Mouse (Mus musculus): ENCODE results near the gene 4930469K13Rik. TPM values are rescaled to one million over a fixed set of nuclear protein-coding genes. Genes with fewer than 3 reads are reported as not detected.
A peak's percentile ranks its signal among the peaks of the same experiment; 100 is the strongest.

Gene 4930469K13Rik
- polyA plus RNA-seq, 1 experiment from 2014 or later: 16.5 TPM

GRCm38 (mm10) chr11:34086164-34086751, 12.1 kb downstream of the 4930469K13Rik start:
- Histone ChIP-seq H3K4me3 (replicated peaks; ENCODE audit: low read length) (no peak overlapping the region), H3K27ac (no peak overlapping the region), H3K27me3 (ENCODE audit: control insufficient read depth, insufficient read depth, low read length) (no peaks in the 10 kb centered on the region), H3K9ac (no peak overlapping the region), H3K4me1 (replicated peaks; ENCODE audit: control insufficient read depth, insufficient read depth, low read length) (no peaks in the 10 kb centered on the region), H3K36me3 (replicated peaks; ENCODE audit: control insufficient read depth, insufficient read depth) (no peaks in the 10 kb centered on the region), H3K9me3 (ENCODE audit: control insufficient read depth, low read length) (no peaks in the 10 kb centered on the region), H3K4me2 (replicated peaks) (no peak overlapping the region)
- DNase-seq (ENCODE audit: low spot score): no peak
- no peak for ATAC-seq (ENCODE audit: low FRiP score)
- WGBS: 82% methylated on average over 8 of the region's 8 CpGs

GRCm38 (mm10) chr11:34084639-34085038, 13.7 kb downstream of the 4930469K13Rik start:
- DNase-seq (ENCODE audit: low spot score): no peak
- peaks cover 9% of the 10 kb centered on the region for H3K4me1 ChIP-seq (replicated peaks; ENCODE audit: control insufficient read depth, insufficient read depth, low read length)
- H3K4me2 ChIP-seq (replicated peaks): no peak overlapping the region
- no peak overlapping the region for H3K9ac ChIP-seq
- H3K9me3 ChIP-seq (ENCODE audit: control insufficient read depth, low read length): no peaks in the 10 kb centered on the region
- H3K27me3 ChIP-seq (ENCODE audit: control insufficient read depth, insufficient read depth, low read length): no peaks in the 10 kb centered on the region
- 70% methylated on average over 2 of the region's 2 CpGs for WGBS
- H3K27ac ChIP-seq: no peak overlapping the region
- no peak for ATAC-seq (ENCODE audit: low FRiP score)
- no peak overlapping the region for H3K4me3 ChIP-seq (replicated peaks; ENCODE audit: low read length)
- no peaks in the 10 kb centered on the region for H3K36me3 ChIP-seq (replicated peaks; ENCODE audit: control insufficient read depth, insufficient read depth)

GRCm38 (mm10) chr11:34083795-34084194, 14.6 kb downstream of the 4930469K13Rik start:
- H3K9ac ChIP-seq: no peak overlapping the region
- H3K27me3 ChIP-seq (ENCODE audit: control insufficient read depth, insufficient read depth, low read length): no peaks in the 10 kb centered on the region
- no peaks in the 10 kb centered on the region for H3K36me3 ChIP-seq (replicated peaks; ENCODE audit: control insufficient read depth, insufficient read depth)
- no peak overlapping the region for H3K4me3 ChIP-seq (replicated peaks; ENCODE audit: low read length)
- H3K27ac ChIP-seq: no peak overlapping the region
- ATAC-seq (ENCODE audit: low FRiP score) (no peak), DNase-seq (ENCODE audit: low spot score) (no peak)
- H3K9me3 ChIP-seq (ENCODE audit: control insufficient read depth, low read length): no peaks in the 10 kb centered on the region
- peaks cover 9% of the 10 kb centered on the region for H3K4me1 ChIP-seq (replicated peaks; ENCODE audit: control insufficient read depth, insufficient read depth, low read length)
- WGBS: 90% methylated on average over 7 of the region's 7 CpGs
- H3K4me2 ChIP-seq (replicated peaks): no peak overlapping the region

- ATAC-seq (ENCODE audit: low FRiP score) (no peak), DNase-seq (ENCODE audit: low spot score) (peak; percentile 42)
- Histone ChIP-seq H3K27ac (peak overlapping the region; percentile 56), H3K36me3 (replicated peaks; ENCODE audit: control insufficient read depth, insufficient read depth) (no peaks in the 10 kb centered on the region), H3K9me3 (ENCODE audit: control insufficient read depth, low read length) (no peaks in the 10 kb centered on the region), H3K4me2 (replicated peaks) (no peak overlapping the region), H3K27me3 (ENCODE audit: control insufficient read depth, insufficient read depth, low read length) (no peaks in the 10 kb centered on the region), H3K4me1 (replicated peaks; ENCODE audit: control insufficient read depth, insufficient read depth, low read length) (peaks cover 9% of the 10 kb centered on the region), H3K9ac (no peak overlapping the region), H3K4me3 (replicated peaks; ENCODE audit: low read length) (no peak overlapping the region)
- 58% methylated on average over 6 of the region's 6 CpGs for WGBS
These were observed 18.6 kb downstream of the 4930469K13Rik start for GRCm38 (mm10) chr11:34079542-34080464.

- WGBS: 91% methylated on average over 7 of the region's 7 CpGs
These were observed 19.8 kb downstream of the 4930469K13Rik start for GRCm38 (mm10) chr11:34078581-34078980.

GRCm38 (mm10) chr11:34077870-34078269, 20.5 kb downstream of the 4930469K13Rik start:
- no peak overlapping the region for H3K27ac ChIP-seq
- DNase-seq (ENCODE audit: low spot score) (no peak), ATAC-seq (ENCODE audit: low FRiP score) (no peak)
- no peaks in the 10 kb centered on the region for H3K36me3 ChIP-seq (replicated peaks; ENCODE audit: control insufficient read depth, insufficient read depth)
- no peak overlapping the region for H3K4me2 ChIP-seq (replicated peaks)
- no peaks in the 10 kb centered on the region for H3K9me3 ChIP-seq (ENCODE audit: control insufficient read depth, low read length)
- no peak overlapping the region for H3K9ac ChIP-seq
- H3K4me3 ChIP-seq (replicated peaks; ENCODE audit: low read length): no peak overlapping the region
- WGBS: 84% methylated on average over 2 of the region's 2 CpGs
- peaks cover 9% of the 10 kb centered on the region for H3K4me1 ChIP-seq (replicated peaks; ENCODE audit: control insufficient read depth, insufficient read depth, low read length)
- H3K27me3 ChIP-seq (ENCODE audit: control insufficient read depth, insufficient read depth, low read length): no peaks in the 10 kb centered on the region

More at GRCm38 (mm10) chr11:34078581-34078980, 19.8 kb downstream of the 4930469K13Rik start:
- ATAC-seq (ENCODE audit: low FRiP score): no peak
- H3K27me3 ChIP-seq (ENCODE audit: control insufficient read depth, insufficient read depth, low read length): no peaks in the 10 kb centered on the region
- H3K9ac ChIP-seq: no peak overlapping the region
- DNase-seq (ENCODE audit: low spot score): no peak
- H3K36me3 ChIP-seq (replicated peaks; ENCODE audit: control insufficient read depth, insufficient read depth): no peaks in the 10 kb centered on the region
- no peak overlapping the region for H3K4me2 ChIP-seq (replicated peaks)
- H3K9me3 ChIP-seq (ENCODE audit: control insufficient read depth, low read length): no peaks in the 10 kb centered on the region
- peaks cover 9% of the 10 kb centered on the region for H3K4me1 ChIP-seq (replicated peaks; ENCODE audit: control insufficient read depth, insufficient read depth, low read length)
- no peak overlapping the region for H3K4me3 ChIP-seq (replicated peaks; ENCODE audit: low read length)
- H3K27ac ChIP-seq: no peak overlapping the region

GRCm38 (mm10) chr11:34073776-34074175, 24.6 kb downstream of the 4930469K13Rik start:
- Histone ChIP-seq H3K27ac (no peak overlapping the region), H3K36me3 (replicated peaks; ENCODE audit: control insufficient read depth, insufficient read depth) (no peaks in the 10 kb centered on the region), H3K4me1 (replicated peaks; ENCODE audit: control insufficient read depth, insufficient read depth, low read length) (no peaks in the 10 kb centered on the region), H3K9ac (no peak overlapping the region), H3K27me3 (ENCODE audit: control insufficient read depth, insufficient read depth, low read length) (no peaks in the 10 kb centered on the region), H3K4me2 (replicated peaks) (peak overlapping the region; percentile 29; the same call in 1 of the 2 replicates), H3K4me3 (replicated peaks; ENCODE audit: low read length) (no peak overlapping the region), H3K9me3 (ENCODE audit: control insufficient read depth, low read length) (no peaks in the 10 kb centered on the region)
- 14% methylated on average over 15 of the region's 15 CpGs for WGBS
- ATAC-seq (ENCODE audit: low FRiP score) (peak; percentile 55; the same call in 1 of the 2 replicates), DNase-seq (ENCODE audit: low spot score) (peak; percentile 66)

- 69% methylated on average over 4 of the region's 4 CpGs for WGBS
- no peak overlapping the region for H3K4me3 ChIP-seq (replicated peaks; ENCODE audit: low read length)
These were observed 26.0 kb downstream of the 4930469K13Rik start for GRCm38 (mm10) chr11:34072309-34072708.

GRCm38 (mm10) chr11:34070596-34070995, 27.8 kb downstream of the 4930469K13Rik start:
- no peak overlapping the region for H3K4me2 ChIP-seq (replicated peaks)
- no peaks in the 10 kb centered on the region for H3K4me1 ChIP-seq (replicated peaks; ENCODE audit: control insufficient read depth, insufficient read depth, low read length)
- no peak overlapping the region for H3K9ac ChIP-seq
- ATAC-seq (ENCODE audit: low FRiP score) (no peak), DNase-seq (ENCODE audit: low spot score) (no peak)
- H3K36me3 ChIP-seq (replicated peaks; ENCODE audit: control insufficient read depth, insufficient read depth): no peaks in the 10 kb centered on the region
- no peak overlapping the region for H3K4me3 ChIP-seq (replicated peaks; ENCODE audit: low read length)
- no peak overlapping the region for H3K27ac ChIP-seq
- H3K9me3 ChIP-seq (ENCODE audit: control insufficient read depth, low read length): no peaks in the 10 kb centered on the region
- H3K27me3 ChIP-seq (ENCODE audit: control insufficient read depth, insufficient read depth, low read length): no peaks in the 10 kb centered on the region

More at GRCm38 (mm10) chr11:34072309-34072708, 26.0 kb downstream of the 4930469K13Rik start:
- Histone ChIP-seq H3K9ac (no peak overlapping the region), H3K27ac (no peak overlapping the region), H3K4me2 (replicated peaks) (no peak overlapping the region), H3K27me3 (ENCODE audit: control insufficient read depth, insufficient read depth, low read length) (no peaks in the 10 kb centered on the region), H3K36me3 (replicated peaks; ENCODE audit: control insufficient read depth, insufficient read depth) (no peaks in the 10 kb centered on the region), H3K9me3 (ENCODE audit: control insufficient read depth, low read length) (no peaks in the 10 kb centered on the region), H3K4me1 (replicated peaks; ENCODE audit: control insufficient read depth, insufficient read depth, low read length) (no peaks in the 10 kb centered on the region)
- DNase-seq (ENCODE audit: low spot score) (no peak), ATAC-seq (ENCODE audit: low FRiP score) (no peak)
